Mouse (Mus musculus): ENCODE data around the gene Sag. TPM values are rescaled to one million over a fixed set of nuclear protein-coding genes. Genes with fewer than 3 reads are reported as not detected.

The Sag gene
- total RNA-seq, 2 experiments from 2014 or later = 0.19 to 0.44 TPM

DNA sequence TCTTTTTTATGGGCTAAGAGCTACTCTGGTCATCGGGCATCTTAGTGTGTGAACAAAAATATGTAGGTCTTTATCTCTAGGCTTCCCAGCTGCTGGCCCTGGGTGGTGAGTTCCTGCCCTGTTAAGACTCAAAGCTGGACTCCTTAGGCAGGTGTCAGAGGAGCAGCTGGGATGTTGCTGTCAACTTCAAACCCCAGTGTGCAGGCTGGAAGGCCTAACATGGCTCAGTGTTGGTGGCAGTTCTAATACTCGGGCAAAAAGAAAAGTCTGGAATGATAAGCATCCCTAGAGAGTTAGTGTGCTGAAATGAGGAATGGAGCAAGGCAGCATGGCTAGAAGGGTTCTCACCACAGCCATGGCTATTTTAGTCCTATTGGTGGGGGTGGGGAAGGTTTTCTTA is 77.4 kb downstream of the Sag start:
- DNase-seq = peak; percentile 29 to 48
- intact Hi-C loops (cut with DNase I) = loop anchor here (2.0 kb wide), 2 partner anchors 14 to 26 kb away; no protein-coding TSS in a partner anchor

DNA sequence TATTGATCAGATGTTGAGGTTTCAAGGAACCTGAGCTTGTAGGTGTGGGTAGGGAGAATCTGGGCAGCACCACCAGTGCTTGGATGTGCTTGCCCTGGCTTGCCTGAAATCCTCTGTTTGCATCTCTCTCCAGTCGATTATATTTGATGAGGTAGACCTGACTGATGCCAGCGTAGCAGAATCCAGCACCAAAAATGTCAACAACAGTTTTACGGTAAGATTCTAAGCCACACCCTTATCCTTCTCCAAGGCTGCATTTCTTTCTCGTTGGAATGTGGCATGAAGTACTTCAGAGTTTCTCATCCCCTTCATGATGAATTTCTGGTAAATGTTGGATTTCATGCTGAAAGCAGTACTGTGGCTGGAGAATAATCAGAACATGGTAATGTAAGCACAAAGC is 78.2 kb downstream of the Sag start:
- DNase-seq = no peak
- intact Hi-C loops (cut with DNase I) = loop anchor here (2.0 kb wide), 2 partner anchors 13 to 27 kb away; no protein-coding TSS in a partner anchor

DNA sequence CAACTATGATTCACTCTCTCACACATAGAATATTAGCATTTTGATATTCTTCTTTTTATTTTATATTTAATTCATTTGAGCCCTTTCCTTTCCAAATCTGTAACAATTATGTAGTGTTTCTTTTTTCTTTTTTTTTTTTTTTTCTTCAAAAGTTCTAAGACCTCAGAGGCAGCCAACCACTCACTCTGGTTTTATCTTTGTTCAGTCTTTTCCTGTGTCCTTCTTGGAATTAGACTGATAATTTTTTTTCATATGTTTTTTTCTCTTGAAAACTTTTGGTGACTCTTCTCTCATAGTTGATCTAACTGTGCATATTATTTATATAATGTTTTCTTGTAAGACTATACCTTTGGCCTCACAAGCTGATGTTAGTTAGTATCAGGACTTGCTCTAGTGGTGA is 79.1 kb downstream of the Sag start:
- intact Hi-C loops (cut with DNase I) = no loop called here
- no peak for DNase-seq

DNA sequence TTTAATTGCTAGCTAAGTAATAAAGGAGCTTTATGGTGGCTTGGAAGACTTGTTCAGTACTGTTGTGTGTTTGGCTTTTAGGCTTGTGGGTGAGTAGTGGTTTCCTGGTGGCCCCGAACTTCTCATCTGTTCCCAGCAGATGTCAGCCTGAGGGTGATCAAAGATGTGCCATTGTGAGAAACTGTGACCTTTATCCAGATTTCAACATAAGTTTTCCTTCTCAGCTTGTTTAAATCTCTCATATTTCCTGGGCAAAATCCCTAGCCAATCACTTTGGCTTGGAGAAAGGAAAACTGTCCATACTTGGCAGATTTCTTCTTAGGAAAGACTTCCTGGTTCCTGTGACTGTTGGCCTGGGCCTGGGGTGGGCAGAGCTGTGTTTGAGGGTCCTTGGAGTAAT is 87.5 kb downstream of the Sag start:
- intact Hi-C loops (cut with DNase I) = no loop called here
- no peak for DNase-seq

DNA sequence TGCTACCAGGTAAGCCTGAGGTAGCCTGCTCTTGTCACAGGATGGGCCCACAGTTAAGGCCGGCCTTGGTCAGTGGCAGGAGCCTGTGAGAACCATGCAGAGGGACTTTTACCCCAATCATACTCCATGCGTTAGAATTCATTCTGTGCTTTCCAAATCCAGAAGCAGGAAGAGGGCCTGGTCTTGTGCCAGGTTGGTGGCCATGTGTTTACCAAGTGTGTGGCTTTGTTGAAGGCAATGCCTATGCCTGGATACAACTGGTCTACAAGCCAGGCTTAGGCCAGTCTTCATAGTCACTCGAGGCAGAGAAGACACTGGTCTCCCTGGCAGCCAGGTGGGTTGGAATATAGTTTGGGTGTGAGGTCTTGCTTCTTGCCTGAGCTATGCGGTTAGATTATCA is 88.2 kb downstream of the Sag start:
- intact Hi-C loops (cut with DNase I) = no loop called here
- no peak for DNase-seq

DNA sequence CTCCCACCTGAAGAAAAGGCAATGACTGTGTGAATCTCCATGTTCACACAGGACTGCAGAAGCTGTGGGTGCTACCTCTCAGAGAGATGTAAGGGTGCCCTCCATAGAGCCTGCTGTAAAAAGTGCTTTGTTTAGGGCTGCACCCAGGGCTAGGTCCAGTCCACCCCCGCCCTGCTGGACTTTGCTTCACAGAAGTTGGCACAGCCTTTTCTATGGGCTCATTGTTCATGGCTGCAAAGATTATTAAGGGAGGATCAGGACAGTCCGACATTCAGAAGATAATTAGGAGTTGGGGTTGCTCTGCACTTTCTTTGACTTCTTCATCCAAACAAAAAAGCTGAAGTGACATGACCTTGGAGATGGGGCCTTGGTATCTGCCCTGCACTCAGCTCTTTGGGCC is 89.0 kb downstream of the Sag start:
- intact Hi-C loops (cut with DNase I) = no loop called here

DNA sequence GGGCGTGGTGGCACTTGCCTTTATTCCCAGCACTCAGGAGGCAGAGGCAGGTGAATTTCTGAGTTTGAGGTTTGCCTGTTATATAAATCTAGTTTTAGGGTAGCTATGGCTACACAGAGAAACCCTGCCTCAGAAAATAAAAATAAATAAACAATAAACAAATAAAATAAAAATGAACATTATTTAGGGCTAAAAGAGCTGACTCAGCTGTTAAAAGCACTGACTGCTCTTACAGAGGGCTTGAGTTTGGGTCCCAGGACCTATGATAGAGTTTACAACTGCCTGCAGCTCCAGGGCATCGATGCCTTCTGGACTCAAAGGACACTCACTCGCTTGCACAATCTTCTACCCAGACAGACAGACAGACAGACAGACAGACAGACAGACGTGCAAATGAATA is 89.9 kb downstream of the Sag start:
- DNase-seq = no peak
- intact Hi-C loops (cut with DNase I) = no loop called here

More for the DNA sequence above, 89.0 kb downstream of the Sag start:
- DNase-seq = no peak

Other genes starting within 250 kb of the Sag start
- gene Ngef, start 229.8 kb upstream of the Sag start, total RNA-seq (2021) = under 1 TPM; 0.14 to 0.22 TPM
- 10 to 100 TPM in 1 of 2 experiments, 1 to 10 TPM in 1; 9.0 to 21.8 TPM for gene Inpp5d, start 183.4 kb upstream of the Sag start, total RNA-seq (2021)
- gene Atg16l1, start 47.8 kb upstream of the Sag start, total RNA-seq (2021) = 10 to 100 TPM; 27.4 to 29.7 TPM
- gene Dgkd, start 49.6 kb downstream of the Sag start, total RNA-seq (2021) = 10 to 100 TPM; 51.1 to 56.3 TPM
- 10 to 100 TPM; 13.2 to 16.5 TPM for gene Usp40, start 204.9 kb downstream of the Sag start, total RNA-seq (2021)

All from heart, postnatal 36 days (tissue).